Mouse (Mus musculus): ENCODE measurements around the gene 4933425L06Rik.

- no peak for TF ChIP-seq CTCF (IDR thresholded peaks at IDR 0.05; ENCODE audit: low read depth, low read length)
- TF ChIP-seq POLR2A (IDR thresholded peaks at IDR 0.05; ENCODE audit: borderline replicate concordance, low read depth, low read length): no peak
These were observed 22.5 kb downstream of the 4933425L06Rik start for GRCm38 (mm10) chr13:105104385-105104784.

All from bone marrow macrophage, adult 2 months (primary cell).